In genomic region chr12:98187186-98187899, GRCm38 (mm10) we compare ENCODE assay signal across 16 mouse cellular contexts.
A peak's percentile ranks its signal among the peaks of the same experiment; 100 is the strongest.
DNase-seq lines count a peak whose midpoint lies in the region; ATAC-seq lines count a peak whose summit lies in the region.
"Had no signal": no experiment of that assay in that cellular context is flagged by ENCODE, and none has a peak within 500 bp of the region (broad histone marks: within the 10 kb centered on the region; RNA-seq: fewer than 3 reads in every experiment).

No protein-coding gene starts in this region.

- H3K4me3 ChIP-seq in forebrain, embryonic 14.5 days (ENCODE audit: low read depth, low read length): no peak overlapping the region
- no peak overlapping the region for H3K4me3 ChIP-seq in forebrain, embryonic 10.5 days
- H3K4me3 ChIP-seq in heart, embryonic 10.5 days: no peak overlapping the region

- no peaks in the 10 kb centered on the region for H3K27me3 ChIP-seq in forebrain, embryonic 14.5 days (replicated peaks; ENCODE audit: control insufficient read depth, insufficient read depth, low read length)
- 0 out of 2 replicates have a peak, but pooled peaks cover under 1% of the 10 kb centered on the region for H3K27me3 ChIP-seq in forebrain, embryonic 10.5 days (ENCODE audit: poor library complexity, severe bottlenecking)
- H3K27me3 ChIP-seq in heart, embryonic 10.5 days (ENCODE audit: insufficient read depth, poor library complexity, severe bottlenecking): no peaks in the 10 kb centered on the region

- no peak overlapping the region for H3K9ac ChIP-seq in forebrain, embryonic 14.5 days (ENCODE audit: low read length)

- no peak overlapping the region for H3K4me2 ChIP-seq in forebrain, embryonic 14.5 days (ENCODE audit: low read length)
- H3K4me2 ChIP-seq: liver, embryonic 11.5 days; midbrain, embryonic 11.5 days had no signal

- 66% methylated on average over 8 of the region's 8 CpGs for WGBS in forebrain, embryonic 14.5 days
- 79% methylated on average over 8 of the region's 8 CpGs for WGBS in forebrain, embryonic 10.5 days
- WGBS in heart, embryonic 10.5 days: 64% methylated on average over 8 of the region's 8 CpGs

- no peak overlapping the region for H3K27ac ChIP-seq in forebrain, embryonic 14.5 days (ENCODE audit: low read depth, low read length)
- no peak overlapping the region for H3K27ac ChIP-seq in forebrain, embryonic 10.5 days
- no peak overlapping the region for H3K27ac ChIP-seq in heart, embryonic 10.5 days

- no peaks in the 10 kb centered on the region for H3K36me3 ChIP-seq in forebrain, embryonic 14.5 days (ENCODE audit: control insufficient read depth, insufficient read depth, low read length)
- no peaks in the 10 kb centered on the region for H3K36me3 ChIP-seq in forebrain, embryonic 10.5 days (replicated peaks)
- H3K36me3 ChIP-seq in heart, embryonic 10.5 days: no peaks in the 10 kb centered on the region
- H3K36me3 ChIP-seq: G1E had no signal

- ATAC-seq in forebrain, embryonic 14.5 days: peak; percentile 60; the same call in 1 of the 2 replicates

- H3K9me3 ChIP-seq in forebrain, embryonic 14.5 days (replicated peaks; ENCODE audit: control insufficient read depth, low read length): no peaks in the 10 kb centered on the region
- H3K9me3 ChIP-seq in forebrain, embryonic 10.5 days: no peaks in the 10 kb centered on the region
- H3K9me3 ChIP-seq in heart, embryonic 10.5 days: no peaks in the 10 kb centered on the region
- H3K9me3 ChIP-seq: G1E had no signal

- intact Hi-C loops in left cerebral cortex, postnatal 36 days (cut with DNase I): no loop called here

- DNase-seq in forebrain, embryonic 14.5 days (ENCODE audit: low spot score): peak; percentile 41
- no peak for DNase-seq in forebrain, embryonic 10.5 days (ENCODE audit: extremely low spot score, low spot score)
- peak; percentile 85 for DNase-seq in brain, adult 2 months (ENCODE audit: low read depth, low spot score)
- DNase-seq in layer of hippocampus, adult 8-10 months (ENCODE audit: low spot score in 2 of 2): peak; percentile 24 to 47
- peak; percentile 54 to 62 for DNase-seq in left cerebral cortex, postnatal 36 days (ENCODE audit: low spot score in 2 of 2)
- DNase-seq in thymus, postnatal 10 days (ENCODE audit: low spot score in 2 of 2): no peak
- DNase-seq in T-cell, adult 2 months (ENCODE audit: low spot score): no peak
- no peak for DNase-seq in heart, embryonic 10.5 days (ENCODE audit: low spot score)
- DNase-seq: B cell, adult 2 months; cerebellum, adult 9-10 months; heart, postnatal 14 days; lung, postnatal 10 days; thymus, adult 2 months had no signal

- H3K4me1 ChIP-seq in forebrain, embryonic 14.5 days (ENCODE audit: control insufficient read depth, insufficient read depth, low read length): no peaks in the 10 kb centered on the region
- no peaks in the 10 kb centered on the region for H3K4me1 ChIP-seq in forebrain, embryonic 10.5 days
- peaks cover 4% of the 10 kb centered on the region; the same call in 1 of the 2 replicates for H3K4me1 ChIP-seq in heart, embryonic 10.5 days

Comparison
In these comparisons a context has a peak if more than half of its experiments do, and no peak if none do; other contexts are left out.
1. DNase-seq: peak in forebrain, embryonic 14.5 days (single experiment), brain, adult 2 months (single experiment), layer of hippocampus, adult 8-10 months (2 of 2) and left cerebral cortex, postnatal 36 days (2 of 2); none in forebrain, embryonic 10.5 days (single experiment), thymus, postnatal 10 days (0 of 2), T-cell, adult 2 months (single experiment) and heart, embryonic 10.5 days (single experiment).